Mouse (Mus musculus) retina, embryonic 14.5 days (tissue): ENCODE data around the gene Prkg1.

Source experiments
- DNase-seq: peaks from one replicate; pipeline ENCODE4 v3.0.0-alpha.2; 2015; ENCODE audit warnings: low spot score

Prkg1 gene

DNA sequence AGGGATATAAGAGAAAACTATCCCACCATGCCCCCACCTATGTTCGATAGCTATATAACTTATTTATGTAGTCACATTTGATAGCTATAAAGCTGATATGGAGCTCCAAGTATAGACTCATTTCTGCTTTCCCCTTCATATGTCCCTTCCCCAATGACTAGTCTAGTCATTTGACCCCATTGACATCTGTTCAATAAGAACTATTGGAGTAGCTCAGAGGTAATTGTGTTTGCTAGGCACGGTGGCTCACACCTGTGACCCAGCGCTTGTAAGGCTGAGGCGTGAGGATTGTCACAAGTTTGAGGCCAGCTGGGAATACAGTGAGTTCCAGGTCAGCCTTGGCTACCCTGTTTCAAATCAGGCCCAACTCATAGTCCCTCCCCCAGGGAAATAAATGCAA lies 921.2 kb downstream of the Prkg1 start:
- DNase-seq: no peak

DNA sequence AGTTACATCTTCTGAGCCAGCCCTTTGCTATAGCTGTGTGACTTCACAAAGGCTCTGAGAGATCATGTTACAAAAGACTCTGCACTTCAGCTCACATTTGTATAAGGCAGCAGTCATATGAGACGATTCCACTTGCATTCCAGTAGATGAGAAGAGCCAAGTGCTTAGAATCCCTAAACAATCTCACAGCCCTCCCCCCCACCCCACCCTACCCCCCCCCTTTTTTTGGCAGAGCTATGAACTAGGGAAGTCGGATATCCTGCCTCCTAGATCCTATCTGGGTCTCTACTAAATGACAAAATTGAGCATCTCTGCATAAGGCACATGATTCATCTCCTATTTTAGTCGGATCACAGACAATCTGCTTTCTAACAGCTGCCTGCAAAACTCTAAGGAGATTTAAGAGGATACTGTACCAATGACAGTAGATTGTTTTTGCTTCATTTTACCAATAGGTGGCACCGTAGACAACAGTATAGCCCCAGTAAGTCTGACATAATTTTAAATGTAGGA lies 921.7 kb downstream of the Prkg1 start:
- DNase-seq: peak; percentile 85

DNA sequence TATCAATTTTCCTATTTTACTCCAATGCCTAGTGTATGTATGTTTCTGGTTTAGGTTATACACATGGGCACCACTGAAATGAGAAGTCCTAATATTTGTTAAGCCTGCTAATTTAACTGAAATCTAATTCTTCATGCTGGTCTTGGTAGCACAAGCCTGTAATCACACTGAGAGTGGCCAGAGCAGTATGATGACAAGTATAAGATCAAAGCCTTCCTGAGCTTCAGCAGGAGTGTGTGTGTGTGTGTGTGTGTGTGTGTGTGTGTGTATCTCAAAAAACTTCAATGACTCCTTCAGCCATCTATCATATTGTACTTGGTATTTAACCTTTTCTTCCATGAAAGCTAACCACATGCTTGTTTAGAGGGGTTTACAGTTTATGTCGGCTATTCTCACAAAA lies 922.2 kb downstream of the Prkg1 start:
- DNase-seq: no peak

DNA sequence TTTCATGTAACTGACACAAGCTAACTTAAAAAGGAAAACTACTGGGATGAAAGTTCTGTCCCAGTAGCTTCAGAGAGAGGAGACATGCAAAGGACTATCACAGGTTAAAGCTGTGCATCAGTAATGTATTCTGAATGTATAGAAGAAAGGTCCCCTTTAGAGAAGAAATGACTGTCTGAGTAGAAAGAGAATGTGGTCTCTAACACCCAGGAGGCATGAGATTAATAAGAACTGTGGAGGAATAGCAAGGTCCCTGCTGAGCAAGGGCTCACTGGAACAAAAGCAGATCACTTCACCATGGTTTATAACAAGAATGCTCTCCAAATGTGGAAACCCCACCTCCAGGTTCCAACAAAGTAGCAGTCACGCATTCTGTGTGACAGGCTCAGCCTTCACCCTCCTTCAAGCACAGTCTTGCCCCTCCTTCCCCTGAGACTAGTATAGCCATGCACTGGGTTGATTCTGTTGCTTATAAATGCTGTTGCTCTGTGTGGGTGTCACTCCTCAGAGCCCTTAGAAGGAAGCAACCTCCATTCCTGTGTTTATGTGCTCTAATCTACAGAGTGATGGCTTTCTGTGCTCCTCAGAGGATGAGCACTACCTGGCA lies 931.7 kb downstream of the Prkg1 start:
- DNase-seq: no peak

DNA sequence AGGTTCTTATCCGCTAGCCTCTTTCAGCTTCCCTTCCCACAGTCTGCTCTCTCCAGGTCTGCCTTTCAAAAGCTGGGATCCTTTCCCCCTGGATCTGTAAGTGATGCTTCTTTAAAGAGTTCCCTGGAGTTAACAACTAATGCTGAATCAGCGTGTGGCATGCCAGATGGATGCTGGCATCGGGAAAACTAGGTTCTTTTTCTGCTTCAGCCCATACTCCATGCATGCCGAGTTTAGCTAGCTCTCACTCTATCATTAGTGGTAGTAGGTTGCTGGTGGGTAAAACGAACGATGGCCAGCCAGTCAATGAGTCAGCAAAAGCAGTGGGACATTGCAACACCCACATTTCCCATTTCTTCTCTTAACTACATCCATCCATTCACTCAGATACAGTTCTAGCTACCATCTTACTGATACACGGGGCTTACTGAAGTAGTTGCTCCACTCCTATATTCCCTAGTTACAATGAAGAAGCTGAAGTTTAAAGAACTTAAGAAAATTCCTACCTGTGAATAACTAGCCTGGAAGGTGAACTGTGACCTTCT lies 935.5 kb downstream of the Prkg1 start:
- no peak for DNase-seq

DNA sequence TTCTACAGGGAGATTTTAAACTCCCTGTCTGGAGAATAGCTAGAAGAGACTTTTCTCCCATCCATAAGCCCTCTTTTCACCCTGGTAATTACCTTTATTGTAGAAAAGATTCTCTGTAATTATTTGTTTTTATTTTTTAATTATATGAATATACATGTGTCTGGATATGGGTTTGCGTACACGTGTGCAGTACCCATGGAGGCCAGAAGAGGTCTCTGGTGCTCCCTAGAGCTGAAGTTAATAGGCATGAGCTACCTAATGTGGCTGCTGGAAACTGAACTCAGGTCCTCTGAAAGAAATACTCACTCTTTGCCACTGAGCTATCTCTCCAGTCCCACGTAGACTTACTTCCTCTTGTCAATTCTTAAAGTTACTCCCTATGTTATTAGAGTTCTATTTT lies 937.0 kb downstream of the Prkg1 start:
- no peak for DNase-seq

DNA sequence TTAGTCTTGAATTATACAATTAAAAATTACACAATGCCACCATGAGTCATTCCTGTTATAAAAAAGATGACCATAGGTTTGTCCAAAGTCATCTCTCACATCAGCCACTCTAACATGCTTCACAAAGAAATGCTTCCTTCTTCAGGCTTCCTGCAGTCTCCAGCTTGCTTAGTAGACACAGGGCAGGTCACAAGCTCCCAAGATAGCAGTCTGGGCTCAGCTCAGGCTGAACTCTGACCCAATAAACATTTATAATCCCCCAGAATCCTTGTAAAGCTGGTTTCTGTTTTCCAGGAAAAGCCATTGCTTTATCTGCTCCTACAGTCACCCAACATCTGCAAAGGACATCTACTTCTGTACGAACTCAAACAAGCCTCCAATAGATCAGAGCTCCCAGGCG lies 938.7 kb downstream of the Prkg1 start:
- no peak for DNase-seq

DNA sequence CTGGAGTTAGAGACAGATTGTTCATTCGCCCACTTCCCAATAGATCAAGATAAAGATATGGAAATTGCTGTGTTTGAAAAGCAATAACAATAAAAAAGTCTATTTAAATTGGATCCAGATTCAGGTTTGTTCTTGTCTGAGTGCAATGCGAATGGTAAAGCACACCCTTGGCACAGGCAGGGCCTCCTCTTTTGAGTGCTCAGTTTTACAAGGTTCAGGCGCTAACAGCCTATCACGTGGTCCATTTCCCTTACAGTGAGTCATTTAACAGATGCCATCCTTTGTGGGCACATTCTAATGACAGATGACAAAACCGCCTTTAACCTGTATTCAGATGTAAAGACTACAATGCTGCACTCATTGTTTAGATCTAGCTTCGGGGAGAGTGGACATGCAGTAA lies 949.2 kb downstream of the Prkg1 start:
- peak; percentile 24 for DNase-seq

DNA sequence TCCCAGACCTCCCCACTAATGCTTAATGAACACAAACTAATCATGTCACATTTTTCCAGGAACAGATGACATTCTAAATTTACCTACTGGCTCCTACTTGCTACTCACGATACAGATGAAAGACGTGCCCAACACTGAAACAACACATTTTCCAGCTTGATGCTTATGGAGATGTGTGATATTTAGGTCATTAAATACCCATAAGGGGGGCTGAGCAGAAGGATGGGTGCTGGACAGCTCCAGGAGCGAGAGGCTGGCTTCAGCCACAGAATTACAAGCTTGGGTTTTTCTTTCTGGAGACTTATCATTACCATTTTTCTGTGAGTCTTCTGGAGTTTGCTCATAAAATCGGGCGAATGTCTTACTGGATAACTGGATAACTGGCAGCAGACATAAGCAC lies 958.6 kb downstream of the Prkg1 start:
- DNase-seq: no peak

DNA sequence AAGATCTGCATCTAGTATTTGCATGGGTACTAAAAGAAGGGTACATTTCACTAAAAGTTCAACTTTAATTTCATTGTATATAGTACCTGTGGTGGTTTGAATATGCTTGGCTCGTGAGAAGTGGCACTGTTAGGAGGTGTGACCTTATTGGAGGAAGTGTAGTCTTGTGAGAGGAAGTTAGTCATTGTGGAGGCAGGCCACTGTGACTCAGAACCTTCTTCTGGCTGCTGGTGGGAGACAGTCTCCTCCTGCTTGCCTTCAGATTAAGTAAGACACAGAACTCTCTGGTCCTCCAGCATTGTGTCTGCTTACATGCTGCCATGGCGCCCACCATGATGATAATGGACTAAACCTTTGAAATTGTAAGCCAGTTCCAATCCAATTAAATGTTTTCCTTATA lies 984.0 kb downstream of the Prkg1 start:
- no peak for DNase-seq

DNA sequence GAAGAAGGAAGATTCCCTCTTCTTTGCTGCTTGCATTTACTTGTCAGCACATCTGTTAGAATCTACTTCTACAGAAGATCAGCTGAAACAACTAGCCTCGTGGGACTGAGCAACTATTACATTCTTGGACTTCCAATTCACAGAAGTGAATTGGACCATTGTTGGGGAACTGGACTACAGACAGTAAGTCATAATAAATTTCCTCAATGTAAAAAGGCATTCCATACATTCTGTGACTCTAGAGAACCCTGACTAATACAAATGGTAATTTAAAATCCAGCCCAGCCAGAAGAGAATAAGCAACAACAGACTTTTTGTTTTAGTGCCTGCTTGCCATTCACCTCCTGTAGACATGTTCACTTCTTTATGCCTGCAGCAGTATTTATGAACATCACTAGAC lies 996.5 kb downstream of the Prkg1 start:
- DNase-seq: no peak

DNA sequence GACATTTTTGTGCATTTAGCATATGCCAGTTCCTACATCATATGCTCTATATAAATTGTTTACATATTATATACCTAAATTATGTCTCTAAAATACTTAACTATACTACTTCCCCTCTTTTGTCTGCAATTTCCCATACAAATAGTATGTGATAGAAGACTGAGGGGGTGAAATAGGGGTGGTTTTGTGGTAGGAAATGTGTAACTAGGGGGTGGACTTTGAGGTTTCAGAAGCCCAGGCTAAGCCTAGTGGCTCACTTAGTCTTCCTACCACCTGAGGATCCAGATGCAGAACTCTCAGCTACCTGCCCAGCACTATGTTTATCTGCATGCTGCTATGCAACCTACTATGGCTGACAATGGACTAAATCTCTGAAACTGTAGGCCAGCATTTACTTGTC lies 1020.4 kb downstream of the Prkg1 start:
- no peak for DNase-seq

DNA sequence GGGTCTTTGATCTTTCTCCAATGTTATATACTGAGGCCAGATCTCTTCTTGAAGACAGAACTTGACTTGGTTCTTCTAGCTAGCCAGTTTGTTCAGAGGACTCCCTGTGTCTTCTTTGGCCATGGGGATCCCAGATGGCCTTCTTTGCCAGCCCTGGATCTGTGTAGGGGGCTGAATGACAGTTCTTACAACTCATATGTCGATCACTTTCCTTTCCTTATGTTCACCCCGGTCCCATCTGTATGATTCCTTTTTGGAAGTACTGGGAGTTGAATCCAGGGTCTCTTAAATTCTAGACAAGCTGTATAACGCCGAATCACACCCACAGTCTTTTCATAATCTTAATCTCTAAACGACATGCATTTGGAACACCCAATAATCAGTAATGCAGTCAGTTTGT lies 1065.7 kb downstream of the Prkg1 start:
- no peak for DNase-seq

DNA sequence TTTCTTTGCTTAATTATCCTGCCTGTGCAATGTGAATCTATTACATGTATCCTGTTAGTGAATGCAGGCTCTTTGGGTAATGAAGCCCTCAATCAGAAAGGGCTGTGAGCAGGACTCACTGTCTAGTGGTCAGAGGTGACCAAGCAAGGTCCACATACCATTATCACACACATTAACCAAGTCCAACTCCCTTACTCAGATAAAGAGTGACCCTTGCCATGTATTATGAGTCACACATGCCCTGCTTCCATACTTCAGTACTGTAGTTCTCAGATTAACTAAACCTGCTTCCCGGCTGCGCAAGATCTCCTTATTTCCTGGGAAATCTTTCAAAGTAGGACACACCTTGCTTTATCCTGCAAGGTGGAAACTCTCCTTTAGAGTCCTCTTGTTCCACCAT lies 1073.6 kb downstream of the Prkg1 start:
- no peak for DNase-seq

DNA sequence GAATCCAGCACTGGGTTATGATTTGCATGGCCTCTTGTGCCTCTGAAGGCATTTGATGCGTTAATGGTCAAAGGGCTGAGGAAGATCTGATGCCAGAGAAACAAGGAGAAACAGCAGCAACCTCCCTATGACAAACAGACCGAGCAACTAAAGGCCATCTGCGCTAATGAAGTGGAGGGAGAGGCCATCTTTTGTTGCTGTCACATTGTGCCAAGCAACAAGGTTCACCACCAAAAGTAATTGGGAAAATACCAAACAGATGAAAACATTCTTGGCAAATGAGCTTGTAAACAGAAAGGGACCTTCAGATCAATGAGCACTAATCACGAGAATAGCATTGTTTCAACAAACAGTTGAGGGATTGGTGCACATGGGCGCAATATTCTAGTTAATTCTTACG lies 1074.1 kb downstream of the Prkg1 start:
- peak; percentile 6 for DNase-seq

DNA sequence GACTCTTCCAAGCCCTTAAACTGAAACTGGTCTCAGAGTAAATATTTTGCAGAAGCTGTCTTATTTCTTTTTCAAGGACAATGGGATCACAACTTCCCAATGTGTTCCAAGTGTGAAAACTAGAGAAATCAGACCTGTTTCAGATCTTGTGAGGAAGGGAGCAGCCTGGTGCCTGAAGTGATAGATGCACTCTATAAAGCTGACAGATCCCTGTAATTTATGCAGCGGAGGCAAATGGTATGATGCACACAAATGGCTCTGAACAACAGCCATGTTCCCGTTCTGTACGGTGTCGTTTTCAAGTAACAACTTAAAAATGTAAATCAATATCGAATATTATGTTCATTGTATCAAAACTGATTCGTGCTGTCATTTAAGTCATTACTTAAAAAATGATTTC lies 1076.9 kb downstream of the Prkg1 start:
- no peak for DNase-seq

DNA sequence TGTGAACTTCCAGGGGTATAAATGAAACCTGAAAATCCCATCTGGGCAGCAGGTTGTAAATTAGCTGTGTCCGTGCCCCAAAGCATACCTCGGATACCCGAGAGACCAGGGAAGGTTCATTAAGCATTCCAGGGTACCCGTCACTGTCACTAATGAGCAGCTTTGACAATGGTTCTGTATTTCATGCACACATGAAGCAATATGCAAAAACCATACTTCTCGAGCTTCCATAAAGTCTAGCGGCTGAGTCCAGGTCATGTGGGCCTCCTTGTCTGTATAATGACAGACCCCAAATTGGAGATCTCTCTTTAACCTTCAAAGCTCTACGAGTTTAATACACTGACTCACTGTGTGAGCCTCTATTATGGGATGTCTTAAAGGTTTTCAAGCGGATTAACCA lies 1088.5 kb downstream of the Prkg1 start:
- DNase-seq: peak; percentile 28

DNA sequence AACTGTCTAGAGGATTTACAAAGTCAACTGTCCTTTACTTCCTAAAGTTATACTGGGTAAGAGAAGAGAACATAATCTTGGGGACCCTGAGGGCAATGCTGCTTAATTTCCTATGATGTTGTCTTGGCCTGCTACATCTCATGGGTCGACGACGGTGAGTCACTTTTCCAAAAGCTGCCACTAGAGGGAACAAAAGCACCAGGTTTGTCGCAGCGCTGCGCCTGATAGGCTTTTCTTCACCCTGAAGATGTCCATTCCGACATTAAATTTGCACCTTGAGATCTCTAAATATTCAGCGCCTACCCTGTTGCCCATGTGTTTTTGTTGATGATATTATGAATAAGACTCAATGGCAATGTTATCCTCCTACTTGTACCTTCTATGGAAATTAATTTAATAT lies 1100.6 kb downstream of the Prkg1 start:
- DNase-seq: peak; percentile 91

DNA sequence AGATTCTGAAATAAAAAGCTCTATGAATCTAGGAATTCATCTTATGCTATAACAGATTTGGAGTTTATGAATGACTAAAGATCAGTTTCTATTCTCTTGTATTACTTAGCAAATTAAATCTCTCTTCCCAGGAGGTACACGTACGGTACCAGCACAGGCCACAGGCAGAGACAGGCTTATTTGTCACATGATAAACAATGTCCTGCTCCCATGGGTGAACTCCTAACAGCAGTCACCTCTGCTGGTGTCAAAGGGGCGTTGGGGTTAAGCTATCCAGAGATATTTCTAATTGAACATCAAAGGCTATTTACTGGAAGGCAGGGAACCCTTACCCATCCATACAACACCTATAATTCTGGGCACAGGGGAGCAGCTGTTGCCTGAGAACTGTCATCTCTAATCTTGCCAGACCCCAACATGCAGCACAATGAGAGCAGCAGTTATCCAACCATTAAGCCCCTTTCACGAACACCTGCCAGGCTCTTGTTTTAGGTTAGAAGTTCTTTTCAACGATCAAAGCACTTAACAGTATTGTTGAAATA lies 1122.1 kb downstream of the Prkg1 start:
- DNase-seq: peak; percentile 61

DNA sequence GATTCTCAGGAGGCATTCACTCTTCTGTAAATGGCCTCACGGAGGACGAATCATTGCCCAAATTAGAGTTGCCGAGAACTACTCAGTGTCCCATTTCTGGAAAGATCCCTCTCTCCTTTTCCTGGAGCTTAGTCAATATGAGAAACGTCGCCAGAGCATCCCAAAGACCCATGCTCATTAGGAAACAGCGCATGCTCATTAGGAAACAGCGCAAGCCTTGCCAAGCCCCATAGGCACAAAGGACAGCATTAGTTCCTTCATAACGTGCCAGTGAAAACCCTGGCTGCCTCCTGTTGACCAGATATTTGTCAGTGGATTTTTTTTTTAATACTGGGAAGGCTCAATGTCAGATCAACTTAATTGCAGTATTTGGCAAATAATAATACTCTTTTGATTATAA lies 1127.4 kb downstream of the Prkg1 start:
- no peak for DNase-seq

DNA sequence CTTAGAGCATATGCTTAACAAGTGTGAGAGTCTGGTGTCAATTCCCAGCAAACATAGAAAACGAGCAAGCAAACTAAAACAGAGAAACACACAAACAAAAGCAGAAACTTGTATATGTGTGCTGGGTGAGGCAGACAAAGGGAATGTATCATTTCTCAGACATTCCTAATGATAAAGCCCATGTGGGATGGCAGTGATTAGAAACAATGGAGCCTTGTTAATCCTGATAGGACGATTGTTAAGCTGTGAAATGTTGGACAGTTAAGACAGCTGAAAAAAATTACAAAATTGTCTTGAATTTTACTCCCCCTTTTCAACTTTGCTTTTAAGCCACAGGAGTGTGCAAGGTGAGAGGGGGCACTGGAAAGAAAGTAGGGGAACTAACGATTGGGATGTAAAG lies 1133.8 kb downstream of the Prkg1 start:
- no peak for DNase-seq

DNA sequence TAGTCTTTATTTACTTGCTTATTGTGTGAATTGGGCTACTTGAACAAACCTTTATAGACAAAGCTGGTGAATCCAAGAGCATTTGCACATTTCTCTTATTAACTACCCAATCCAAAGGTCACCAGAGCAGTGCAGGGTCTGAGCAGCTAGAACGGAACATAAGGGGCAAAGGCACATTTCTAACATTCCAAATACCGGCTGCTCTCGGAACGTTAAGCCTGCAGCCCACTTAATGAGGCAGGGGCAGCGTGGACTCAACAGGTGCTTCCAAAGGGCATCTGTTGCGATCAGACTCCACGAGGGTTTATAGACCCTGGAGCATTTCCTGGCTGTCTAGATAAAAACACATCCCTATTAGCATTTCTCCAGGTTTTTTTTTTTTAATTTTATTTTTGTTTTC lies 1138.8 kb downstream of the Prkg1 start:
- peak; percentile 48 for DNase-seq

DNA sequence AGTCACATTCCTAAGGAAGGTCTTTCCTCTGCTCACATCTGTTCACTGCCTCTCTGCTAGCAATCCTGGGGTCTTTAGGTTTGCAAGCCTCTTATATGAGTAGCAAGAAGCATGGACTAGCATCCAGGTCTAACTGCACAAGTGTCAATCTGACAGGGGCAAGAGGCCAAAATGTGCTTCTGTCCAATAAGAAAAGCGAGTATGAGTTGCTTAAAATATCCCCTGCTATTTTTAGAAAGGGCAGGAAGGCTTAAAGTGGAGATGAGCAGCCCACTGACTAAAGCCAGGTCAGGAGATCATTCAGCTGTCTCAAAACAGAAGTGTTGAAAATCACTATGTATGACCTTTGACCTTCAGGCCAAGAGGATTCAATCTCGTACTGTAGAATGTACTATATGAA lies 1139.4 kb downstream of the Prkg1 start:
- DNase-seq: no peak

DNA sequence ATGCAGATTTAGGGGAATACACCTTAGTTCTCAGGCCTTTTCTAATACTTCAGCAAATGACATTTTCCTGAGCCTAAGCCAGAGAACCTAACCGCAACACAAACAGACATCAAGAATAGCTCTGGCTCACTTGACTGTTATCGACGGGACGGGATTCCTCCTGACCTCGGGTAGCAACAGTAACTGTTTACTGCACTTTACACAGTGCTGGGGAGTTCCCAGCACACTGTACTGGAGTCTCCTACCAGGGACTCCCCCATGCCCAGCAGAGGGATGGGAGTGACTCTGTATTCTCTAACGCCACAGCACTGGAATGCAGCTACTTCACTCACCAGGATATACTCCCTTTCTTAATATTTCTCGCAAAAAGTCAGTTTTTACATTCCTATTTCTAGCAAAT lies 1141.2 kb downstream of the Prkg1 start:
- no peak for DNase-seq
